Mouse (Mus musculus) intestine, postnatal 0 days (tissue): ENCODE results near the gene Cnot1. TPM values are rescaled to one million over a fixed set of nuclear protein-coding genes. Genes with fewer than 3 reads are reported as not detected.

Source experiments
- ATAC-seq: fragments of 200-750 bp; cut with Nextera tagmentation; 2 replicates; pipeline ENCODE4 v1.8.0; 2017; ENCODE audit warnings: mild to moderate bottlenecking, moderate TSS enrichment, moderate library complexity
- H3K27ac ChIP-seq: fragments of 300-500 bp; sonication (generic); 2 replicates; pipeline ENCODE4 v1.5.1; 2014; ENCODE audit warnings: mild to moderate bottlenecking, low read depth, low read length, moderate library complexity
- H3K27me3 ChIP-seq: fragments of 300-500 bp; sonication (generic); replicated peaks from 2 replicates; pipeline ENCODE4 v1.6.1; 2014; ENCODE audit warnings: low read length, mixed read lengths; ENCODE audit not compliant: control insufficient read depth, insufficient read depth
- H3K36me3 ChIP-seq: fragments of 300-500 bp; sonication (generic); 2 replicates; pipeline ENCODE4 v1.6.1; 2014; ENCODE audit warnings: mild to moderate bottlenecking, moderate library complexity; ENCODE audit not compliant: control insufficient read depth, insufficient read depth
- H3K4me1 ChIP-seq: fragments of 300-500 bp; sonication (generic); replicated peaks from 2 replicates; pipeline ENCODE4 v1.6.1; 2014; ENCODE audit warnings: antibody characterized with exemption, low read length, mixed read lengths; ENCODE audit not compliant: control insufficient read depth, insufficient read depth
- H3K4me2 ChIP-seq: fragments of 300-500 bp; sonication (generic); replicated peaks from 2 replicates; pipeline ENCODE4 v1.6.1; 2014; ENCODE audit warnings: low read depth, mild to moderate bottlenecking, moderate library complexity
- H3K4me3 ChIP-seq: fragments of 300-500 bp; sonication (generic); 2 replicates; pipeline ENCODE4 v1.5.1; 2014; ENCODE audit warnings: low read depth, low read length
- H3K9ac ChIP-seq: fragments of 300-500 bp; sonication (generic); 2 replicates; pipeline ENCODE4 v1.6.1; 2014; ENCODE audit warnings: mild to moderate bottlenecking, low read depth, low read length
- H3K9me3 ChIP-seq: fragments of 300-500 bp; sonication (generic); 2 replicates; pipeline ENCODE4 v1.6.1; 2016; ENCODE audit warnings: mixed run types; ENCODE audit not compliant: control insufficient read depth
- CTCF ChIP-seq: sonication (generic); IDR thresholded peaks from 2 replicates; pipeline ENCODE4 v1.5.1; 2016; ENCODE audit warnings: low read depth, mild to moderate bottlenecking, control low read depth, antibody characterized with exemption, moderate library complexity
- WGBS: fragments of 180-500 bp; shearing (Covaris S2); extraction: QIAGEN DNeasy Blood & Tissue Kit; methylation state at CpG from one replicate; pipeline ENCODE4 v1.1.7; 2014; 5-methylcytosine and 5-hydroxymethylcytosine counted together
- microRNA-seq: library from miRNA; unstranded; fragments of <30 nt; microRNA quantifications from one replicate; pipeline ENCODE4, GENCODE M21; 2016
- polyA plus RNA-seq: library from polyadenylated mRNA; unstranded; fragments of >200 nt; fragmentation: Nextera tagmentation; extraction: Ambion mirVana; gene quantifications from 2 replicates; pipeline ENCODE4 v1.2.1, GENCODE M21; 2015

Cnot1 gene
- polyA plus RNA-seq, 1 experiment from 2014 or later, result 18.2 TPM

GRCm38 (mm10) chr8:95672811-95673210, 134.5 kb downstream of the Cnot1 start:
- no peak overlapping the region for H3K4me3 ChIP-seq
- no peak overlapping the region for H3K9ac ChIP-seq
- H3K4me1 ChIP-seq, result 0 out of 2 replicates have a peak, but pooled peaks cover 3% of the 10 kb centered on the region
- H3K27ac ChIP-seq, result no peak overlapping the region
- ATAC-seq, result no peak
- no peak overlapping the region for H3K4me2 ChIP-seq
- H3K36me3 ChIP-seq, result no peaks in the 10 kb centered on the region
- peaks cover 35% of the 10 kb centered on the region for H3K27me3 ChIP-seq
- TF ChIP-seq CTCF, result no peak
- 61% methylated on average over 5 of the region's 5 CpGs for WGBS
- no peaks in the 10 kb centered on the region for H3K9me3 ChIP-seq

GRCm38 (mm10) chr8:95671861-95672260, 135.4 kb downstream of the Cnot1 start:
- Histone ChIP-seq H3K27me3 (peaks cover 25% of the 10 kb centered on the region), H3K27ac (no peak overlapping the region), H3K9me3 (no peaks in the 10 kb centered on the region), H3K4me2 (no peak overlapping the region), H3K36me3 (no peaks in the 10 kb centered on the region), H3K9ac (no peak overlapping the region), H3K4me3 (no peak overlapping the region), H3K4me1 (no peaks in the 10 kb centered on the region)
- ATAC-seq, result no peak
- WGBS, result 86% methylated on average over 6 of the region's 6 CpGs
- TF ChIP-seq CTCF, result no peak

GRCm38 (mm10) chr8:95669967-95670366, 137.3 kb downstream of the Cnot1 start:
- no peaks in the 10 kb centered on the region for H3K36me3 ChIP-seq
- 0 out of 2 replicates have a peak, but pooled peaks cover 7% of the 10 kb centered on the region for H3K27me3 ChIP-seq
- no peak for TF ChIP-seq CTCF
- no peaks in the 10 kb centered on the region for H3K4me1 ChIP-seq
- H3K9me3 ChIP-seq, result no peaks in the 10 kb centered on the region
- WGBS, result 79% methylated on average over 2 of the region's 2 CpGs
- H3K27ac ChIP-seq, result no peak overlapping the region
- no peak overlapping the region for H3K4me3 ChIP-seq
- no peak for ATAC-seq
- H3K4me2 ChIP-seq, result no peak overlapping the region
- no peak overlapping the region for H3K9ac ChIP-seq

Small RNAs within 50 kb of the gene (microRNA-seq; reads per million reads assigned to microRNA genes)
- not detected for gene Mir7073

Other genes with a start within 250 kb of the Cnot1 start
- gene Prss54, start 231.1 kb downstream of the Cnot1 start, polyA plus RNA-seq, result not detected in 2 replicates
- gene Gins3, start 174.0 kb downstream of the Cnot1 start, polyA plus RNA-seq, result 3.6 and 4.3 TPM in 2 replicates
- 11.5 and 13.1 TPM in 2 replicates for gene Ndrg4, start 130.5 kb downstream of the Cnot1 start, polyA plus RNA-seq
- gene Setd6, start 91.6 kb downstream of the Cnot1 start, polyA plus RNA-seq, result 8.2 and 9.3 TPM in 2 replicates
- gene Sap18b, start 17.9 kb upstream of the Cnot1 start, polyA plus RNA-seq, result 323 and 335 TPM in 2 replicates
- gene Slc38a7, start 46.1 kb upstream of the Cnot1 start, polyA plus RNA-seq, result 39.9 and 41.7 TPM in 2 replicates
- 122 and 124 TPM in 2 replicates for gene Got2, start 81.1 kb upstream of the Cnot1 start, polyA plus RNA-seq